Comparison of ENCODE assay signal across 9 mouse cellular contexts in the genomic region with DNA sequence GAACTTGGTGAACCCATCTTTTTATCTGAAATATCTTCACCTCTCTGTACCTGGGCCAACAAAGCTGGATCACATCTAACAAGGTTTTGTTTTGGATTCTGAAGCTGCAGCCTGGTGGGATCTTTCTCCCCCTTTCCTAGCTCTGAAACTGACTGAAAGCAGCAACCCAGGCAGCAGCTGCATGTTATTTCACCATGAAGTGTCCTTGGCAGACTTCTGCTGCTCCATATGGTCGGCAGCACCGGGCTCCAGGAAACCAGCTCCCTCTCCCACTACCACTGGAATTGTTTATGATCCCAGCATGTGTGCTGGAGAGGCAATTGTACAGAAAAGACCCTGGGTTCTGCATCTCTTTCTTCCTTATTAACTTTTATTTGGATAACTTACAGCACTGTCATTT.
DNase-seq lines count a peak whose midpoint lies in the region; ATAC-seq and TF ChIP-seq lines count a peak whose summit lies in the region.
"Had no signal": no experiment of that assay in that cellular context is flagged by ENCODE, and none has a peak within 500 bp of the region (broad histone marks: within the 10 kb centered on the region; RNA-seq: fewer than 3 reads in every experiment).

No protein-coding gene starts in this region.

- no peaks in the 10 kb centered on the region for H3K4me1 ChIP-seq in heart, postnatal 0 days (ENCODE audit: control insufficient read depth, insufficient read depth)
- H3K4me1 ChIP-seq in lung, embryonic 14.5 days (ENCODE audit: insufficient read depth), result peaks cover 2% of the 10 kb centered on the region; the same call in 1 of the 2 replicates
- 0 out of 2 replicates have a peak, but pooled peaks cover 3% of the 10 kb centered on the region for H3K4me1 ChIP-seq in embryonic facial prominence, embryonic 14.5 days (ENCODE audit: control insufficient read depth, insufficient read depth, low read length)
- H3K4me1 ChIP-seq in limb, embryonic 14.5 days (ENCODE audit: control insufficient read depth, insufficient read depth, low read length), result peaks cover 29% of the 10 kb centered on the region

- no peaks in the 10 kb centered on the region for H3K36me3 ChIP-seq in heart, postnatal 0 days (replicated peaks; ENCODE audit: control insufficient read depth, insufficient read depth, low read length)
- H3K36me3 ChIP-seq in lung, embryonic 14.5 days (ENCODE audit: insufficient read depth), result no peaks in the 10 kb centered on the region
- H3K36me3 ChIP-seq in embryonic facial prominence, embryonic 14.5 days (ENCODE audit: control insufficient read depth, insufficient read depth, low read length), result no peaks in the 10 kb centered on the region
- no peaks in the 10 kb centered on the region for H3K36me3 ChIP-seq in limb, embryonic 14.5 days (ENCODE audit: control insufficient read depth, insufficient read depth, low read length)

- 38% methylated on average over 2 of the region's 2 CpGs for WGBS in heart, postnatal 0 days
- WGBS in lung, embryonic 14.5 days, result 31% methylated on average over 2 of the region's 2 CpGs
- 19% methylated on average over 2 of the region's 2 CpGs for WGBS in embryonic facial prominence, embryonic 14.5 days
- 9% methylated on average over 2 of the region's 2 CpGs for WGBS in limb, embryonic 14.5 days

- TF ChIP-seq EP300 in heart, postnatal 0 days (IDR thresholded peaks at IDR 0.05; ENCODE audit: low read depth), result no peak

- H3K9ac ChIP-seq in heart, postnatal 0 days (replicated peaks; ENCODE audit: low read depth, low read length), result no peak overlapping the region
- H3K9ac ChIP-seq in lung, embryonic 14.5 days, result no peak overlapping the region
- no peak overlapping the region for H3K9ac ChIP-seq in embryonic facial prominence, embryonic 14.5 days (ENCODE audit: low read depth, low read length)
- no peak overlapping the region for H3K9ac ChIP-seq in limb, embryonic 14.5 days (ENCODE audit: low read depth, low read length, severe bottlenecking)

- no peak for TF ChIP-seq CTCF in heart, postnatal 0 days (IDR thresholded peaks at IDR 0.05; ENCODE audit: low read depth)
- no peak for TF ChIP-seq CTCF in lung, embryonic 14.5 days (IDR thresholded peaks at IDR 0.05; ENCODE audit: low read depth)

- DNase-seq in heart, postnatal 0 days (ENCODE audit: low spot score), result no peak
- no peak for DNase-seq in heart, postnatal 25 days (ENCODE audit: low spot score)
- DNase-seq in lung, embryonic 14.5 days, result peak; percentile 79
- DNase-seq in lung, postnatal 36 days, result no peak
- DNase-seq in embryonic facial prominence, embryonic 14.5 days (ENCODE audit: low spot score), result peak; percentile 83
- DNase-seq in limb, embryonic 14.5 days (ENCODE audit: low spot score), result peak; percentile 61
- no peak for DNase-seq in frontal cortex, postnatal 14 days (ENCODE audit: low spot score in 2 of 2)
- DNase-seq: kidney, adult 18-20 months had no signal

- H3K4me2 ChIP-seq in heart, postnatal 0 days (ENCODE audit: low read depth, low read length), result no peak overlapping the region
- no peak overlapping the region for H3K4me2 ChIP-seq in lung, embryonic 14.5 days
- no peak overlapping the region for H3K4me2 ChIP-seq in embryonic facial prominence, embryonic 14.5 days (ENCODE audit: low read depth, low read length)
- H3K4me2 ChIP-seq in limb, embryonic 14.5 days (replicated peaks; ENCODE audit: low read depth, low read length, severe bottlenecking), result no peak overlapping the region

- intact Hi-C loops in heart, postnatal 25 days (cut with DNase I), result no loop called here

- TF ChIP-seq POLR2A in limb, embryonic 14.5 days (IDR thresholded peaks at IDR 0.05; ENCODE audit: borderline replicate concordance, extremely low read depth, insufficient read depth, insufficient read length), result no peak

- no peak for ATAC-seq in heart, postnatal 0 days (ENCODE audit: insufficient read depth, low read depth)
- ATAC-seq in lung, embryonic 14.5 days (ENCODE audit: insufficient read depth), result peak; percentile 62; the same call in 1 of the 2 replicates
- peak; percentile 33; the same call in 1 of the 2 replicates for ATAC-seq in embryonic facial prominence, embryonic 14.5 days (ENCODE audit: low read depth)
- ATAC-seq in limb, embryonic 14.5 days (ENCODE audit: low FRiP score, low read depth), result peak; percentile 51; the same call in 1 of the 2 replicates

- H3K27me3 ChIP-seq in heart, postnatal 0 days (ENCODE audit: control insufficient read depth, insufficient read depth, low read length), result no peaks in the 10 kb centered on the region
- H3K27me3 ChIP-seq in lung, embryonic 14.5 days (ENCODE audit: insufficient read depth, low read length), result no peaks in the 10 kb centered on the region
- H3K27me3 ChIP-seq in embryonic facial prominence, embryonic 14.5 days (replicated peaks; ENCODE audit: control insufficient read depth, insufficient read depth, low read length), result no peaks in the 10 kb centered on the region
- no peaks in the 10 kb centered on the region for H3K27me3 ChIP-seq in limb, embryonic 14.5 days (ENCODE audit: control insufficient read depth, insufficient read depth, low read length)

- H3K4me3 ChIP-seq in heart, postnatal 0 days (ENCODE audit: low read depth, low read length), result no peak overlapping the region
- no peak overlapping the region for H3K4me3 ChIP-seq in lung, embryonic 14.5 days (ENCODE audit: low read depth, low read length)
- no peak overlapping the region for H3K4me3 ChIP-seq in embryonic facial prominence, embryonic 14.5 days (ENCODE audit: low read depth, low read length)
- H3K4me3 ChIP-seq in limb, embryonic 14.5 days (replicated peaks; ENCODE audit: low read length), result no peak overlapping the region

- 0 out of 2 replicates have a peak overlapping the region, but pooled peaks have one; percentile 38 for H3K27ac ChIP-seq in heart, postnatal 0 days (ENCODE audit: low read depth)
- H3K27ac ChIP-seq in lung, embryonic 14.5 days (ENCODE audit: low read depth), result peak overlapping the region; percentile 9; the same call in 1 of the 2 replicates
- H3K27ac ChIP-seq in embryonic facial prominence, embryonic 14.5 days (replicated peaks; ENCODE audit: low read depth, low read length), result peak overlapping the region; percentile 65
- H3K27ac ChIP-seq in limb, embryonic 14.5 days (replicated peaks; ENCODE audit: low read depth, low read length), result peak overlapping the region; percentile 69
- H3K27ac ChIP-seq: macrophage had no signal

- H3K9me3 ChIP-seq in heart, postnatal 0 days (replicated peaks; ENCODE audit: control insufficient read depth, low read length), result no peaks in the 10 kb centered on the region
- no peaks in the 10 kb centered on the region for H3K9me3 ChIP-seq in lung, embryonic 14.5 days (ENCODE audit: low read depth, low read length)
- no peaks in the 10 kb centered on the region for H3K9me3 ChIP-seq in embryonic facial prominence, embryonic 14.5 days (ENCODE audit: control insufficient read depth, low read length)
- no peaks in the 10 kb centered on the region for H3K9me3 ChIP-seq in limb, embryonic 14.5 days (ENCODE audit: control insufficient read depth, low read length)

Comparison
In these comparisons a context has a peak if more than half of its experiments do, and no peak if none do; other contexts are left out.
1. DNase-seq: peak in lung, embryonic 14.5 days (single experiment), embryonic facial prominence, embryonic 14.5 days (single experiment) and limb, embryonic 14.5 days (single experiment); none in heart, postnatal 0 days (single experiment), heart, postnatal 25 days (single experiment), lung, postnatal 36 days (single experiment) and frontal cortex, postnatal 14 days (0 of 2).
2. H3K27ac ChIP-seq: peak in every context shown above with its lines; median percentile 69 in limb, embryonic 14.5 days; 65 in embryonic facial prominence, embryonic 14.5 days; 38 in heart, postnatal 0 days; 9 in lung, embryonic 14.5 days.